Mouse (Mus musculus) forebrain, embryonic 16.5 days (tissue): ENCODE measurements at regions not wholly inside any gene's neighbourhood (a gene's known extent, or its start where the extent isn't known, plus 50 kb on each side); places are given as distances from the start of the nearest gene placed in this dataset.

Source experiments
- ATAC-seq: fragments of 200-750 bp; cut with Nextera tagmentation; 2 replicates; pipeline ENCODE4 v1.8.0; 2017; ENCODE audit warnings: mild to moderate bottlenecking, moderate library complexity
- H3K27ac ChIP-seq: fragments of 300-500 bp; sonication (generic); 2 replicates; pipeline ENCODE4 v1.5.1; 2014; ENCODE audit warnings: low read length, control low read depth
- H3K27me3 ChIP-seq: fragments of 300-500 bp; sonication (generic); replicated peaks from 2 replicates; pipeline ENCODE4 v1.6.1; 2014; ENCODE audit warnings: low read length; ENCODE audit not compliant: control insufficient read depth, insufficient read depth
- H3K36me3 ChIP-seq: fragments of 300-500 bp; sonication (generic); 2 replicates; pipeline ENCODE4 v1.6.1; 2014; ENCODE audit not compliant: control insufficient read depth, insufficient read depth
- H3K4me1 ChIP-seq: fragments of 300-500 bp; sonication (generic); replicated peaks from 2 replicates; pipeline ENCODE4 v1.6.1; 2014; ENCODE audit warnings: low read length; ENCODE audit not compliant: control insufficient read depth, insufficient read depth
- H3K4me2 ChIP-seq: fragments of 300-500 bp; sonication (generic); 2 replicates; pipeline ENCODE4 v1.6.1; 2014; ENCODE audit warnings: mild to moderate bottlenecking, low read length, control low read depth
- H3K4me3 ChIP-seq: fragments of 300-500 bp; sonication (generic); replicated peaks from 2 replicates; pipeline ENCODE4 v1.5.1; 2014; ENCODE audit warnings: mild to moderate bottlenecking, low read length, control low read depth
- H3K9ac ChIP-seq: fragments of 300-500 bp; sonication (generic); replicated peaks from 2 replicates; pipeline ENCODE4 v1.6.1; 2014; ENCODE audit warnings: low read depth, low read length, control low read depth
- H3K9me3 ChIP-seq: fragments of 300-500 bp; sonication (generic); 2 replicates; pipeline ENCODE4 v1.6.1; 2016; ENCODE audit warnings: low read length; ENCODE audit not compliant: control insufficient read depth
- WGBS: fragments of 180-500 bp; shearing (Covaris S2); extraction: QIAGEN DNeasy Blood & Tissue Kit; methylation state at CpG from one replicate; pipeline ENCODE4 v1.1.7; 2014; 5-methylcytosine and 5-hydroxymethylcytosine counted together

- no peaks in the 10 kb centered on the region for H3K9me3 ChIP-seq
- H3K9ac ChIP-seq = no peak overlapping the region
- no peaks in the 10 kb centered on the region for H3K27me3 ChIP-seq
- H3K27ac ChIP-seq = no peak overlapping the region
- no peak for ATAC-seq
- H3K36me3 ChIP-seq = no peaks in the 10 kb centered on the region
- WGBS = 65% methylated on average over 2 of the region's 2 CpGs
- H3K4me1 ChIP-seq = no peaks in the 10 kb centered on the region
- no peak overlapping the region for H3K4me2 ChIP-seq
- H3K4me3 ChIP-seq = no peak overlapping the region
These were observed 62.8 kb upstream of the Cacna2d3 start for GRCm38 (mm10) chr14:29784506-29784905.

GRCm38 (mm10) chr14:29786431-29786830 lies 64.8 kb upstream of the Cacna2d3 start:
- ATAC-seq = no peak
- no peak overlapping the region for H3K4me2 ChIP-seq
- no peaks in the 10 kb centered on the region for H3K9me3 ChIP-seq
- H3K36me3 ChIP-seq = no peaks in the 10 kb centered on the region
- H3K9ac ChIP-seq = no peak overlapping the region
- 87% methylated on average over 3 of the region's 3 CpGs for WGBS
- no peaks in the 10 kb centered on the region for H3K27me3 ChIP-seq
- H3K27ac ChIP-seq = no peak overlapping the region
- no peaks in the 10 kb centered on the region for H3K4me1 ChIP-seq
- H3K4me3 ChIP-seq = no peak overlapping the region

- ATAC-seq = no peak
- H3K4me3 ChIP-seq = no peak overlapping the region
- H3K27me3 ChIP-seq = no peaks in the 10 kb centered on the region
- H3K4me2 ChIP-seq = no peak overlapping the region
- H3K4me1 ChIP-seq = no peaks in the 10 kb centered on the region
- H3K27ac ChIP-seq = no peak overlapping the region
- H3K9me3 ChIP-seq = no peaks in the 10 kb centered on the region
- WGBS = 71% methylated on average over 7 of the region's 7 CpGs
- H3K36me3 ChIP-seq = no peaks in the 10 kb centered on the region
- no peak overlapping the region for H3K9ac ChIP-seq
These were observed 66.1 kb upstream of the Cacna2d3 start for GRCm38 (mm10) chr14:29787796-29788195.

GRCm38 (mm10) chr14:29788351-29788750 lies 66.7 kb upstream of the Cacna2d3 start:
- Histone ChIP-seq H3K9me3 (no peaks in the 10 kb centered on the region), H3K9ac (no peak overlapping the region)

GRCm38 (mm10) chr14:29795325-29795724 lies 73.7 kb upstream of the Cacna2d3 start:
- 19% methylated on average over 2 of the region's 2 CpGs for WGBS
- Histone ChIP-seq H3K9ac (no peak overlapping the region), H3K4me3 (no peak overlapping the region), H3K27me3 (no peaks in the 10 kb centered on the region), H3K4me1 (no peaks in the 10 kb centered on the region), H3K27ac (no peak overlapping the region), H3K4me2 (no peak overlapping the region), H3K36me3 (no peaks in the 10 kb centered on the region), H3K9me3 (no peaks in the 10 kb centered on the region)
- ATAC-seq = no peak

More at GRCm38 (mm10) chr14:29788351-29788750, 66.7 kb upstream of the Cacna2d3 start:
- H3K4me1 ChIP-seq = no peaks in the 10 kb centered on the region
- 73% methylated on average over 7 of the region's 7 CpGs for WGBS
- H3K36me3 ChIP-seq = no peaks in the 10 kb centered on the region
- H3K27ac ChIP-seq = no peak overlapping the region; the same call in 1 of the 2 replicates
- H3K27me3 ChIP-seq = no peaks in the 10 kb centered on the region
- no peak overlapping the region for H3K4me2 ChIP-seq
- ATAC-seq = no peak
- H3K4me3 ChIP-seq = no peak overlapping the region

GRCm38 (mm10) chr14:29796396-29796795 lies 74.7 kb upstream of the Cacna2d3 start:
- no peaks in the 10 kb centered on the region for H3K4me1 ChIP-seq
- ATAC-seq = no peak
- WGBS = 84% methylated on average over 7 of the region's 7 CpGs
- no peak overlapping the region for H3K9ac ChIP-seq
- H3K9me3 ChIP-seq = no peaks in the 10 kb centered on the region
- no peaks in the 10 kb centered on the region for H3K36me3 ChIP-seq
- H3K27me3 ChIP-seq = no peaks in the 10 kb centered on the region
- no peak overlapping the region for H3K4me3 ChIP-seq
- no peak overlapping the region for H3K4me2 ChIP-seq
- H3K27ac ChIP-seq = no peak overlapping the region

GRCm38 (mm10) chr14:29799852-29800251 lies 78.2 kb upstream of the Cacna2d3 start:
- no peaks in the 10 kb centered on the region for H3K27me3 ChIP-seq
- no peaks in the 10 kb centered on the region for H3K4me1 ChIP-seq
- no peak overlapping the region for H3K27ac ChIP-seq
- ATAC-seq = no peak
- H3K4me3 ChIP-seq = no peak overlapping the region
- no peak overlapping the region for H3K9ac ChIP-seq
- H3K36me3 ChIP-seq = no peaks in the 10 kb centered on the region
- WGBS = 77% methylated on average over 13 of the region's 13 CpGs
- no peaks in the 10 kb centered on the region for H3K9me3 ChIP-seq
- no peak overlapping the region for H3K4me2 ChIP-seq

GRCm38 (mm10) chr14:29805234-29805633 lies 83.6 kb upstream of the Cacna2d3 start:
- no peak overlapping the region for H3K9ac ChIP-seq
- no peak for ATAC-seq
- no peak overlapping the region for H3K4me2 ChIP-seq
- H3K9me3 ChIP-seq = no peaks in the 10 kb centered on the region
- no peak overlapping the region for H3K27ac ChIP-seq
- H3K36me3 ChIP-seq = no peaks in the 10 kb centered on the region
- H3K4me1 ChIP-seq = 0 out of 2 replicates have a peak, but pooled peaks cover 2% of the 10 kb centered on the region
- no peak overlapping the region for H3K4me3 ChIP-seq
- no peaks in the 10 kb centered on the region for H3K27me3 ChIP-seq
- WGBS = 79% methylated on average over 6 of the region's 6 CpGs

- H3K27ac ChIP-seq = no peak overlapping the region
- H3K9ac ChIP-seq = no peak overlapping the region
- no peaks in the 10 kb centered on the region for H3K27me3 ChIP-seq
- peak overlapping the region; percentile 19 for H3K4me2 ChIP-seq
- no peaks in the 10 kb centered on the region for H3K36me3 ChIP-seq
- no peak overlapping the region for H3K4me3 ChIP-seq
- H3K9me3 ChIP-seq = no peaks in the 10 kb centered on the region
- H3K4me1 ChIP-seq = 0 out of 2 replicates have a peak, but pooled peaks cover 2% of the 10 kb centered on the region
- no peak for ATAC-seq
- 15% methylated on average over 9 of the region's 9 CpGs for WGBS
These were observed 86.2 kb upstream of the Cacna2d3 start for GRCm38 (mm10) chr14:29807881-29808280.

- no peak overlapping the region for H3K27ac ChIP-seq
- H3K4me1 ChIP-seq = no peaks in the 10 kb centered on the region
- no peaks in the 10 kb centered on the region for H3K27me3 ChIP-seq
- H3K4me3 ChIP-seq = no peak overlapping the region
- no peaks in the 10 kb centered on the region for H3K9me3 ChIP-seq
- no peak overlapping the region for H3K4me2 ChIP-seq
- H3K9ac ChIP-seq = no peak overlapping the region
- 81% methylated on average over 4 of the region's 4 CpGs for WGBS
- no peaks in the 10 kb centered on the region for H3K36me3 ChIP-seq
- no peak for ATAC-seq
These were observed 93.0 kb upstream of the Cacna2d3 start for GRCm38 (mm10) chr14:29814626-29815025.
